Mouse (Mus musculus) kidney, embryonic 14.5 days (tissue): ENCODE data around the gene Ciz1. TPM values are rescaled to one million over a fixed set of nuclear protein-coding genes. Genes with fewer than 3 reads are reported as not detected.

ENCODE experiments used
- ATAC-seq: fragments of 200-750 bp; cut with Nextera tagmentation; 2 replicates; pipeline ENCODE4 v1.8.0; 2017; ENCODE audit warnings: moderate number of reproducible peaks, mild to moderate bottlenecking, moderate TSS enrichment, moderate library complexity; ENCODE audit not compliant: low FRiP score, low TSS enrichment
- H3K27ac ChIP-seq: fragments of 300-500 bp; sonication (generic); 2 replicates; pipeline ENCODE4 v1.5.1; 2014; ENCODE audit warnings: low read depth, mild to moderate bottlenecking, low read length, moderate library complexity, mixed read lengths
- H3K27me3 ChIP-seq: fragments of 300-500 bp; sonication (generic); 2 replicates; pipeline ENCODE4 v1.6.1; 2014; ENCODE audit warnings: mild to moderate bottlenecking, low read length; ENCODE audit not compliant: control insufficient read depth, insufficient read depth
- H3K36me3 ChIP-seq: fragments of 300-500 bp; sonication (generic); 2 replicates; pipeline ENCODE4 v1.6.1; 2014; ENCODE audit warnings: low read length, mixed read lengths; ENCODE audit not compliant: control insufficient read depth, insufficient read depth
- H3K4me1 ChIP-seq: fragments of 300-500 bp; sonication (generic); 2 replicates; pipeline ENCODE4 v1.6.1; 2014; ENCODE audit warnings: low read length, mixed read lengths; ENCODE audit not compliant: control insufficient read depth, insufficient read depth
- H3K4me2 ChIP-seq: fragments of 300-500 bp; sonication (generic); replicated peaks from 2 replicates; pipeline ENCODE4 v1.6.1; 2014; ENCODE audit warnings: low read depth, mild to moderate bottlenecking, low read length
- H3K4me3 ChIP-seq: fragments of 300-500 bp; sonication (generic); 2 replicates; pipeline ENCODE4 v1.5.1; 2014; ENCODE audit warnings: mild to moderate bottlenecking, low read length
- H3K9ac ChIP-seq: fragments of 300-500 bp; sonication (generic); 2 replicates; pipeline ENCODE4 v1.6.1; 2014; ENCODE audit warnings: low read depth, mild to moderate bottlenecking, low read length, moderate library complexity
- H3K9me3 ChIP-seq: fragments of 300-500 bp; sonication (generic); 2 replicates; pipeline ENCODE4 v1.6.1; 2016; ENCODE audit warnings: low read length; ENCODE audit not compliant: control insufficient read depth
- WGBS: fragments of 180-500 bp; shearing (Covaris S2); extraction: QIAGEN DNeasy Blood & Tissue Kit; methylation state at CpG from one replicate; pipeline ENCODE4 v1.1.7; 2014; 5-methylcytosine and 5-hydroxymethylcytosine counted together
- polyA plus RNA-seq: library from polyadenylated mRNA; unstranded; fragments of >200 nt; fragmentation: Nextera tagmentation; extraction: Ambion mirVana; gene quantifications from 2 replicates; pipeline ENCODE4 v1.2.1, GENCODE M21; 2014

The Ciz1 gene
- polyA plus RNA-seq, 1 experiment from 2014 or later = 50.3 TPM

GRCm38 (mm10) chr2:32380001-32380500, 27.9 kb downstream of the Ciz1 start:
- ATAC-seq = no peak
- 88% methylated on average over 7 of the region's 7 CpGs for WGBS
- H3K4me3 ChIP-seq = no peak overlapping the region

DNA sequence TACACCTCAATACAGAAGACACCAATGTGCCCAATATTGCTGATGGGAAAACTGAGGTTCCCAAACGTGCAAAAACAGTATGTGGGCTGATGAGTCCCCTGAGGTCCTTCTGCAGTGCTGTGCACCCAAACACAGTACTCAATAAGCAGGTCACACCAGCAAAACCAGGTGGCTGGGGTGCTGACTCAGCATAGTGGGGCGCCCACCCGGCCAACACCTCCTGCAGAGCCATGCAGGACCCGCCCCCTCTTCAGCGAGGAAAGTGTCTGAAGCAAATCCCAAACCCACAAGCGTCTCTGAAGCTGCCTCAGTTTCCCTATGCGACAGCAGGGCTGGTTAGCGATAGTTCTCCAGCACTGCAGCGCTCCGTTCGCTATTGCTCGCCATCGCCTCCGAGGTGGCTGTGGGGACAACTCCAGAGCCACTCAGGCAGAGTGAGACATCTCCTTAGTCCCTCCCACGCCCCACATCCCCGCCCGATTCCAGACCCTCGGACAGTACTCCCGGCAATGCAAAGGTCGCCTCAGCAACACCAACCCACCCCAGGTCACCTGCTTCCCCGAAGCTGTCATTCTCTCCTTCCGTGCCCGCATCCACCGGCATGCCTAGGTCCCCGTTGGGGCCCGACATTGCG, 29.1 kb downstream of the Ciz1 start:
- no peak overlapping the region for H3K27ac ChIP-seq
- under 1% methylated on average over 27 of the region's 27 CpGs for WGBS
- peak; percentile 72 for ATAC-seq

More at GRCm38 (mm10) chr2:32380001-32380500, 27.9 kb downstream of the Ciz1 start:
- Histone ChIP-seq H3K9me3 (no peaks in the 10 kb centered on the region), H3K36me3 (peaks cover 42% of the 10 kb centered on the region), H3K9ac (no peak overlapping the region), H3K4me2 (no peak overlapping the region), H3K4me1 (peaks cover 5% of the 10 kb centered on the region; the same call in 1 of the 2 replicates), H3K27ac (no peak overlapping the region), H3K27me3 (0 out of 2 replicates have a peak, but pooled peaks cover 4% of the 10 kb centered on the region)

DNA sequence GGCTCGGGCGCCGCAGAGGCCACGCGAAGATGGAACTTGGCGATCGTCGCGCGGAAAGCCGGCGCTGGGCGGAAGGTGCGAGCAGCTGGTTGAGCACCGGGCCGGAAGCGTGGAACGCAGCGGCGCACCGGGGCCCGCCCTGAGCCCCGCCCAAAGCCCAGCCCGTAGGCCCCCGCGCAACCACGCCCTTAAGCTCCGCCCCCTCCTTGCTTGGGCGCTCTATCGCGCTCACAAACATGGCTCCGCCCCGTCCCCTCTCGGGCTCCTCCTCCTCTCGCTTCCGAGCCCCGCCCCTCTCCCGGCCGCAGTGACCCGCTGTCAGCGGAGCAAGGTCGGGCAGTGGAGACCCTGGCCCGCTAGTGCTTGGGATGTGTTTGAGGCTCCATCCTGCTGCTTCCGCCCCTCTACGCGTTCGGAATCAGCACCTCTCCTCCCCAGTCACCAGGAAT, 29.7 kb downstream of the Ciz1 start, which contains the start of gene 1110008P14Rik:
TSS of gene 1110008P14Rik (minus strand) at position 164 of the 449 bp plus-strand sequence.
- Histone ChIP-seq H3K4me1 (peaks cover 5% of the 10 kb centered on the region; the same call in 1 of the 2 replicates), H3K27me3 (0 out of 2 replicates have a peak, but pooled peaks cover 4% of the 10 kb centered on the region), H3K9ac (peak within 1 kb of the TSS; percentile 55), H3K4me3 (peak within 1 kb of the TSS; percentile 68), H3K36me3 (peaks cover 25% of the 10 kb centered on the region), H3K27ac (no peak within 1 kb of the TSS), H3K9me3 (no peaks in the 10 kb centered on the region), H3K4me2 (peak within 1 kb of the TSS; percentile 97)
- peak; percentile 94 for ATAC-seq
- WGBS = under 1% methylated on average over 46 of the region's 47 CpGs

More for the DNA sequence above, 29.1 kb downstream of the Ciz1 start:
- peaks cover 30% of the 10 kb centered on the region for H3K36me3 ChIP-seq
- 0 out of 2 replicates have a peak, but pooled peaks cover 4% of the 10 kb centered on the region for H3K27me3 ChIP-seq
- H3K9ac ChIP-seq = peak overlapping the region; percentile 55
- H3K4me1 ChIP-seq = peaks cover 5% of the 10 kb centered on the region; the same call in 1 of the 2 replicates
- H3K9me3 ChIP-seq = no peaks in the 10 kb centered on the region
- H3K4me3 ChIP-seq = peak overlapping the region; percentile 68
- peak overlapping the region; percentile 97 for H3K4me2 ChIP-seq

DNA sequence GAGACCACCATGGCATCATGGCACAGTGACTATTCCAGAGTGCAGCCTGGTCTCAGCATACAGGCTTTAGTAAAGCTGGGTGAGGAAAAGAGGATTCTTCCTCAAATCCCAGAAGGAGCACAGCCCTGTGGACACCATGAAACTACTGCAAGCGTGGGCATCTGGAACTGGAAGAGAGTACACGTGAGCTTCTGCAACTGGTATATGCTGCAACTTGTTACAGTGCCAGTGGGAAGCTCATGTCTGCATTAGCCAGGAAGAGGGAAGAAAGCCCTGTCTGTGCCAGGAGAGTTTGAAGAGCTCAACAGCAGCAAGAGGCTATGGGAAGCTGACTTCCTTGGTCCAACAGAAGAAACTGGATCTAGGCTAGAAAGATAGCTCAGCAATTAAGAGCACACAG, 30.6 kb downstream of the Ciz1 start:
- H3K4me3 ChIP-seq = no peak overlapping the region
- peaks cover 17% of the 10 kb centered on the region; the same call in 1 of the 2 replicates for H3K36me3 ChIP-seq
- 0 out of 2 replicates have a peak, but pooled peaks cover 4% of the 10 kb centered on the region for H3K27me3 ChIP-seq
- H3K27ac ChIP-seq = no peak overlapping the region
- no peak for ATAC-seq
- no peaks in the 10 kb centered on the region for H3K9me3 ChIP-seq
- H3K9ac ChIP-seq = no peak overlapping the region
- WGBS = 77% methylated on average over 2 of the region's 2 CpGs
- H3K4me2 ChIP-seq = no peak overlapping the region
- H3K4me1 ChIP-seq = peaks cover 5% of the 10 kb centered on the region; the same call in 1 of the 2 replicates

- ATAC-seq = no peak
- Histone ChIP-seq H3K4me2 (no peak within 1 kb of the TSS), H3K9ac (no peak within 1 kb of the TSS), H3K4me3 (no peak within 1 kb of the TSS), H3K27ac (no peak within 1 kb of the TSS), H3K9me3 (no peaks in the 10 kb centered on the region), H3K4me1 (no peaks in the 10 kb centered on the region), H3K27me3 (0 out of 2 replicates have a peak, but pooled peaks cover under 1% of the 10 kb centered on the region), H3K36me3 (no peaks in the 10 kb centered on the region)
- 62% methylated on average over 5 of the region's 5 CpGs for WGBS
Measured at GRCm38 (mm10) chr2:32387706-32388490, 35.8 kb downstream of the Ciz1 start, which contains the start of gene Lcn2. Lcn2 (minus strand) TSS chr2:32388252.

- no peak overlapping the region for H3K27ac ChIP-seq
- no peak overlapping the region for H3K4me3 ChIP-seq
- no peak overlapping the region for H3K4me2 ChIP-seq
- H3K4me1 ChIP-seq = no peaks in the 10 kb centered on the region
- H3K27me3 ChIP-seq = no peaks in the 10 kb centered on the region
- H3K36me3 ChIP-seq = no peaks in the 10 kb centered on the region
- WGBS = 72% methylated on average over 2 of the region's 2 CpGs
- ATAC-seq = no peak
- H3K9me3 ChIP-seq = no peaks in the 10 kb centered on the region; the same call in 1 of the 2 replicates
- no peak overlapping the region for H3K9ac ChIP-seq
Measured at GRCm38 (mm10) chr2:32389157-32389556, 37.0 kb downstream of the Ciz1 start.

DNA sequence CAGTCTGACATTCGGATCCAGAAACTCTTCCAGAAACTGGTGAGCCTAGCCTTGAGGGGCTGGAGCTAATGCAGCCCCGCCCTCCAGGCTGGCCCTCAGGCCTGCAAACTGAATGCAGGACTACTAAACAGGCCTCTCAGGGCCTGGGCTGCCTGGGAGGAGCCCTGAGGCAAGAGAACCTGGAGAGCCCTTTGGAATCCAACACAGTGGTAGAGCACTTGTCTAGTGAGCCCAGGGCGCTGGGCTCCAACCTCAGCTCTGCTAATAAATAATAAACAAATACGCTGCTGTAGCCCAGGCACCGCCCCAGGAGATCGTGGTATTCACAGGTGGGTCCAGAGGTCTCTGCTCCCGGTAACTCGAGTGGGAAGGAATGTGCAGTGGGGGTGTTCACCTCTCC, 38.7 kb downstream of the Ciz1 start:
- Histone ChIP-seq H3K4me2 (no peak overlapping the region), H3K9ac (no peak overlapping the region), H3K27ac (no peak overlapping the region), H3K27me3 (no peaks in the 10 kb centered on the region), H3K4me1 (no peaks in the 10 kb centered on the region), H3K36me3 (no peaks in the 10 kb centered on the region), H3K4me3 (no peak overlapping the region), H3K9me3 (no peaks in the 10 kb centered on the region; the same call in 1 of the 2 replicates)
- WGBS = 68% methylated on average over 8 of the region's 8 CpGs
- ATAC-seq = no peak

- no peaks in the 10 kb centered on the region for H3K36me3 ChIP-seq
- no peaks in the 10 kb centered on the region for H3K27me3 ChIP-seq
- no peak overlapping the region for H3K27ac ChIP-seq
- peaks cover 3% of the 10 kb centered on the region for H3K4me1 ChIP-seq
- 84% methylated on average over 5 of the region's 5 CpGs for WGBS
- no peaks in the 10 kb centered on the region; the same call in 1 of the 2 replicates for H3K9me3 ChIP-seq
- H3K4me3 ChIP-seq = no peak overlapping the region
- H3K9ac ChIP-seq = no peak overlapping the region
- no peak overlapping the region for H3K4me2 ChIP-seq
- ATAC-seq = no peak
Measured at GRCm38 (mm10) chr2:32392063-32392462, 39.9 kb downstream of the Ciz1 start.
